Mouse (Mus musculus): ENCODE measurements at regions not wholly inside any gene's neighbourhood (a gene's known extent, or its start where the extent isn't known, plus 50 kb on each side); places are given as distances from the start of the nearest gene placed in this dataset.

GRCm38 (mm10) chr5:119776106-119776887 lies 56.2 kb upstream of the Tbx5 start:
- H3K9ac ChIP-seq (replicated peaks), result no peak overlapping the region
- no peaks in the 10 kb centered on the region for H3K4me1 ChIP-seq
- H3K36me3 ChIP-seq, result no peaks in the 10 kb centered on the region
- no peaks in the 10 kb centered on the region for H3K9me3 ChIP-seq
- H3K27ac ChIP-seq (replicated peaks), result no peak overlapping the region
- no peak overlapping the region for H3K4me3 ChIP-seq
- WGBS, result 74% methylated on average over 9 of the region's 9 CpGs
- ATAC-seq (ENCODE audit: low FRiP score, low read depth), result no peak
- peaks cover 28% of the 10 kb centered on the region; the same call in 1 of the 2 replicates for H3K27me3 ChIP-seq
- no peak overlapping the region for H3K4me2 ChIP-seq (replicated peaks)

- WGBS, result 41% methylated on average over 2 of the region's 2 CpGs
- ATAC-seq (ENCODE audit: low FRiP score, low read depth), result no peak
- Histone ChIP-seq H3K4me3 (no peak overlapping the region), H3K36me3 (no peaks in the 10 kb centered on the region), H3K9me3 (no peaks in the 10 kb centered on the region), H3K4me1 (no peaks in the 10 kb centered on the region), H3K4me2 (replicated peaks) (no peak overlapping the region), H3K9ac (replicated peaks) (no peak overlapping the region), H3K27ac (replicated peaks) (no peak overlapping the region), H3K27me3 (peaks cover 37% of the 10 kb centered on the region)
Observed at GRCm38 (mm10) chr5:119777836-119778235, 54.6 kb upstream of the Tbx5 start.

- no peak for ATAC-seq (ENCODE audit: low FRiP score, low read depth)
- 71% methylated on average over 5 of the region's 5 CpGs for WGBS
- Histone ChIP-seq H3K27ac (replicated peaks) (no peak overlapping the region), H3K9ac (replicated peaks) (no peak overlapping the region), H3K4me1 (no peaks in the 10 kb centered on the region), H3K9me3 (no peaks in the 10 kb centered on the region), H3K27me3 (peaks cover 29% of the 10 kb centered on the region), H3K4me2 (replicated peaks) (no peak overlapping the region), H3K4me3 (no peak overlapping the region), H3K36me3 (no peaks in the 10 kb centered on the region)
Observed at GRCm38 (mm10) chr5:119781375-119781774, 51.1 kb upstream of the Tbx5 start.

All from midbrain, embryonic 12.5 days (tissue).